Mouse (Mus musculus): ENCODE data around the gene Gm8247.
"Not testable (repeated sequence)": the region's sequence is repeated elsewhere in the genome, so short reads cannot be mapped to it uniquely, and the experiment has no call there.

Gene Gm8247

DNA sequence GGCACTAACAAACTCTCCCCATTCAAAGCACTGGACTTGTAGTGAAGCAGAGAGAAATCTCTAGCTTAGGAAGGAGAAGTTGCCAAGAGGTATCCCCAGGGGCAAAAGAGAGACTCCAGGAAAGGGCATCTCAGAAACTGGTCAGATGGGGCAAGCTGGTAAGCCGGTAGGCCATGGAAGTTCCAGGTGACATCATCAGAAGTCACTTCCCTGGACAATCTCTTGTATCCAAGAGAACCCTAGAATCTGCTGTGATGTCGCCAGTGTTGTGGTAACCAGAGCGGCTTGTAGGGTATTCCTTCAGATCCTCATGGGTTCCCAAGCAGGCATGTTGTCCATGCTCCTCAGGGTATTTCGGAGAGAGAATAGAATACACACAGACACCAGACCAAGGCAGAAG, at the start of gene Gm8247:
Gm8247 (plus strand) TSS at position 301 of the 400 bp plus-strand sequence.
- DNase-seq, result not testable (repeated sequence)

DNA sequence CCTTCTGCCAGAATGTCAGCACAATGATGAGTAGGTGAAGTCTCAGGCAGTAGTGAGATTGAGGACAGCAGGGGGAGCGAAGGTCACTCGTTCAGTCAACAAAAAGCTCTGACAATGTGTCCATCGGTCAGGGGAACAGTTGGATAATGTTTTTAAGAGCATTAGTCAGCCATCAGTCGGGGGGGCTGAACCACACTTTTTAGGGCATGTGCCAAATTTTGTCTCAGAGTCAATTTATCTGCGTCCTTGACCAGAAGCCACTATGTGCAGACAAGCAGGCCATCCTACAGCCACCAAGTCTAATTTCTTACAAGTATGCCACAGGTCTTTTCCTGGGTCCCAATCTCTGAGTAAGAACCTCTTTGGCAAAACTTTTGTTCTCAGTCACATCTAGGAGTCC, 35.0 kb upstream of the Gm8247 start:
- not testable (repeated sequence) for DNase-seq

DNA sequence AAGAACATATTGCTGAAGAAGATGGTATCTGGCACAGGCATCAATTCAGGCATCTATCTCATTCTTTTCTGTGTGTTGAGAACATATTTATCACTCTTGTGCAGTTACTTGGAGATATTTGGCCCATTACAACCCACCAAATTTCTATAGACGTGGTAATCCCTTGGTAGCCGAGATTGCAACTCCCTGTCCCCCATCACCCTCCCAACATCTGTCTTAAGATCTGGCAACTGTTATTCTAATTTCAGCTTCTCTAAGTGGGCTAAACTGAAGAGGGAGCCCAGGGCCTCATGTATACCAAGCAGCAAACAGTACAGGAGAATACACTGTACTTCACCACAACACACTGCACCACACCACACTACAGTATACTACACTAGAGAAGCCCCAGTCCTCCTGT, 8.8 kb downstream of the Gm8247 start:
- not testable (repeated sequence) for DNase-seq

- not testable (repeated sequence) for DNase-seq
Observed at GRCm38 (mm10) chr14:44627737-44628136, 44.8 kb downstream of the Gm8247 start, which contains the start of gene Gm5624. Gm5624 (minus strand) TSS chr14:44627938.
